Mouse (Mus musculus) liver, embryonic 14.5 days (tissue): ENCODE measurements around the gene Zbtb21. TPM values are rescaled to one million over a fixed set of nuclear protein-coding genes. Genes with fewer than 3 reads are reported as not detected.

ENCODE experiments used
- ATAC-seq: fragments of 200-750 bp; cut with Nextera tagmentation; 2 replicates; pipeline ENCODE4 v1.8.0; 2017; ENCODE audit warnings: moderate number of reproducible peaks, mild to moderate bottlenecking, moderate library complexity; ENCODE audit not compliant: insufficient read depth
- DNase-seq, 3 experiments: peaks; one replicate each; pipeline ENCODE4 v3.0.0-alpha.2; 2012 to 2013; ENCODE audit warnings: low read depth in 3 of 3, low spot score in 3 of 3
- H3K27ac ChIP-seq: fragments of 300-500 bp; sonication (generic); 2 replicates; pipeline ENCODE4 v1.5.1; 2014; ENCODE audit warnings: moderate library complexity, mild to moderate bottlenecking, control low read depth, inconsistent platforms
- H3K27me3 ChIP-seq: fragments of 300-500 bp; sonication (generic); 2 replicates; pipeline ENCODE4 v1.6.1; 2014; ENCODE audit warnings: mild to moderate bottlenecking, low read length, moderate library complexity; ENCODE audit not compliant: control insufficient read depth, insufficient read depth
- H3K36me3 ChIP-seq: fragments of 300-500 bp; sonication (generic); replicated peaks from 2 replicates; pipeline ENCODE4 v1.6.1; 2014; ENCODE audit warnings: low read depth; ENCODE audit not compliant: control insufficient read depth, insufficient read depth
- H3K4me1 ChIP-seq, 2 experiments: fragments of 200-500 bp in 1 of 2; fragments of 300-500 bp in 1 of 2; sonication (generic) in 1 of 2; replicated peaks; 2 replicates each; pipeline ENCODE4 v1.6.1; 2012 to 2014; ENCODE audit warnings: antibody characterized with exemption in 1 of 2, inconsistent platforms in 1 of 2, low read length in 1 of 2; ENCODE audit not compliant: control insufficient read depth in 2 of 2, insufficient read depth in 2 of 2
- H3K4me2 ChIP-seq: fragments of 300-500 bp; sonication (generic); 2 replicates; pipeline ENCODE4 v1.6.1; 2014; ENCODE audit warnings: low read depth, mild to moderate bottlenecking, control low read depth, moderate library complexity
- H3K4me3 ChIP-seq, 2 experiments: fragments of 200-500 bp in 1 of 2; fragments of 300-500 bp in 1 of 2; sonication (generic) in 1 of 2; 2 replicates each; pipeline ENCODE4 v1.5.1; 2012 to 2014; ENCODE audit warnings: low read depth in 2 of 2, low read length in 2 of 2, mild to moderate bottlenecking in 2 of 2, control low read depth in 1 of 2, inconsistent platforms in 1 of 2, moderate library complexity in 1 of 2; ENCODE audit not compliant: insufficient read depth in 1 of 2
- H3K9ac ChIP-seq: fragments of 300-500 bp; sonication (generic); replicated peaks from 2 replicates; pipeline ENCODE4 v1.6.1; 2014; ENCODE audit warnings: mild to moderate bottlenecking, control low read depth, moderate library complexity
- H3K9me3 ChIP-seq: fragments of 300-500 bp; sonication (generic); 2 replicates; pipeline ENCODE4 v1.6.1; 2016; ENCODE audit warnings: low read length, mixed read lengths; ENCODE audit not compliant: control insufficient read depth
- CTCF ChIP-seq: IDR thresholded peaks from 2 replicates; pipeline ENCODE4 v1.5.1; 2016; ENCODE audit warnings: antibody characterized with exemption, low read depth, control low read depth
- EP300 ChIP-seq: IDR thresholded peaks from 2 replicates; pipeline ENCODE4 v1.6.1; 2016; ENCODE audit warnings: antibody characterized with exemption, low read depth
- WGBS: fragments of 180-500 bp; shearing (Covaris S2); extraction: QIAGEN DNeasy Blood & Tissue Kit; methylation state at CpG from one replicate; pipeline ENCODE4 v1.1.7; 2014; ENCODE audit not compliant: insufficient replicate concordance; 5-methylcytosine and 5-hydroxymethylcytosine counted together
- polyA plus RNA-seq, 2 experiments: library from polyadenylated mRNA; depleted of rRNA in 1 of 2; stranded (reverse) in 1 of 2; unstranded in 1 of 2; fragments of >200 nt; fragmentation: Nextera tagmentation in 1 of 2; extraction: Ambion mirVana in 1 of 2; gene quantifications; 2 replicates each; pipeline versions ENCODE4 v1.2.1 to v1.2.3; 2012 to 2014

The Zbtb21 gene
- polyA plus RNA-seq, 2 experiments = 3.2 to 3.5 TPM

GRCm38 (mm10) chr16:97897346-97898024 is 64.9 kb downstream of the Zbtb21 start:
- 56% methylated on average over 5 of the region's 5 CpGs for WGBS
- H3K9ac ChIP-seq = no peak overlapping the region
- H3K4me3 ChIP-seq = no peak overlapping the region
- DNase-seq (no peak), ATAC-seq (no peak)
- H3K27ac ChIP-seq = no peak overlapping the region
- TF ChIP-seq CTCF = no peak
- no peak for TF ChIP-seq EP300
- no peaks in the 10 kb centered on the region for H3K4me1 ChIP-seq
- H3K27me3 ChIP-seq = no peaks in the 10 kb centered on the region
- H3K9me3 ChIP-seq = no peaks in the 10 kb centered on the region
- no peak overlapping the region for H3K4me2 ChIP-seq
- H3K36me3 ChIP-seq = no peaks in the 10 kb centered on the region

Other genes with a start within 250 kb of the Zbtb21 start
- 1.2 and 1.4 TPM in 2 replicates for gene Ripk4, start 198.8 kb downstream of the Zbtb21 start, polyA plus RNA-seq (2012; rRNA removed)
- 1.8 and 2.4 TPM in 2 replicates for gene Ripk4, start 198.8 kb downstream of the Zbtb21 start, polyA plus RNA-seq (2014; fragmentation: Nextera tagmentation; extraction: Ambion mirVana)
- gene Prdm15, start 110.8 kb downstream of the Zbtb21 start, polyA plus RNA-seq (2012; rRNA removed) = 2.3 and 3.4 TPM in 2 replicates
- 1.7 and 2.7 TPM in 2 replicates for gene Prdm15, start 110.8 kb downstream of the Zbtb21 start, polyA plus RNA-seq (2014; fragmentation: Nextera tagmentation; extraction: Ambion mirVana)
- 1.5 and 1.9 TPM in 2 replicates for gene C2cd2, start within 50 bp of the Zbtb21 start, polyA plus RNA-seq (2012; rRNA removed)
- 4.6 and 6.2 TPM in 2 replicates for gene C2cd2, start within 50 bp of the Zbtb21 start, polyA plus RNA-seq (2014; fragmentation: Nextera tagmentation; extraction: Ambion mirVana)
- 7.1 and 9.7 TPM in 2 replicates for gene B230307C23Rik, start 34.7 kb upstream of the Zbtb21 start, polyA plus RNA-seq (2012; rRNA removed)
- 12.2 and 12.3 TPM in 2 replicates for gene B230307C23Rik, start 34.7 kb upstream of the Zbtb21 start, polyA plus RNA-seq (2014; fragmentation: Nextera tagmentation; extraction: Ambion mirVana)
- gene A630089N07Rik, start 119.8 kb upstream of the Zbtb21 start, polyA plus RNA-seq (2012; rRNA removed) = 2.4 and 4.5 TPM in 2 replicates
- 7.8 and 8.2 TPM in 2 replicates for gene A630089N07Rik, start 119.8 kb upstream of the Zbtb21 start, polyA plus RNA-seq (2014; fragmentation: Nextera tagmentation; extraction: Ambion mirVana)